Mouse (Mus musculus) layer of hippocampus, adult 9-11 months (tissue): ENCODE measurements at regions not wholly inside any gene's neighbourhood (a gene's known extent, or its start where the extent isn't known, plus 50 kb on each side); places are given as distances from the start of the nearest gene placed in this dataset.
A peak's percentile ranks its signal among the peaks of the same experiment; 100 is the strongest.
"Not testable (repeated sequence)": the region's sequence is repeated elsewhere in the genome, so short reads cannot be mapped to it uniquely, and the experiment has no call there.

Source experiments
- DNase-seq: peaks from one replicate; pipeline ENCODE4 v3.0.0; 2022

- not testable (repeated sequence) for DNase-seq
These were observed 138.4 kb downstream of the Tcp10c start for GRCm38 (mm10) chr17:13492649-13493277.

DNA sequence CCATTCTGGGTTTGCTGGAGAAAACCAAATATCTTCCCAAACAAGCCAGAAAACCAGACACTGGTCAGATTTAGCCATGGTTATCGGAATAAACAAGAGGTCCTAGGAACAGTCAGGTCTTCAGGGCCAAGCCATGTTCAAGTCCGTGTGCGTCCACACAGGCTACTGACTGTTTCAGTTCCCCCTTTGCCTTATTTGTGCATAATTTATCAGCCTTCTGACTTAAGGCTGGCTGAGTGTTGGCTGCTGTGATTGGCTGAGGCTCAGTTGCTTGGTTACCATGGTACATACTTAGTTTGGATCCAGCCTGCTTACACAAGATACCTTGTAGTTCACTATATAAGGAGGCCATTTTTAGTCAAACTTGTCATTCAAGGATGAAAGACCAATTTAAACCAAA lies 139.5 kb downstream of the Tcp10c start:
- not testable (repeated sequence) for DNase-seq

GRCm38 (mm10) chr17:13494475-13494874 lies 140.1 kb downstream of the Tcp10c start:
- not testable (repeated sequence) for DNase-seq

- not testable (repeated sequence) for DNase-seq
These were observed 150.0 kb downstream of the Tcp10c start for GRCm38 (mm10) chr17:13504365-13504764.

DNA sequence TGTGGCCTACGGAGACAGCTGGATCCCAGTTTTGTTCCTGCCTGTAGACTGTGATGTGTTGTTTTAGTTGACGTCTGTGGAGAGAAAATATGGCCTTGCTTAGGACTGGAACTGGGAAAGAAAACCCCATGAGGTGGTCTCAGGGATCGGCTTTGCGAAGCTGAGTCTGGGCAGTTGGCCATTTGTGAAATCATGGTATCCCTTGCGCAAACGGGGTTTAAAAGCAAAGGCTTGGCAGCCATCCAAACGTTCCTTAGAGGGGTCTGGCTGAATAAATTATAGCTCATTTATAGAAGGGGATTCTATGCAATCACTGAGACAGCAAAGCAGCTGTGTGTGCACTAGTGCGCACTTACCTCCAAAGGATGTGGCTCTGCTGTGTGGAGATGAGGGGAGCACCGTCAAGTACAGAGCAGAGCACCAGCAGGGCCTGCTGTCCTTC lies 150.5 kb downstream of the Tcp10c start:
- not testable (repeated sequence) for DNase-seq

- not testable (repeated sequence) for DNase-seq
These were observed 153.2 kb downstream of the Tcp10c start for GRCm38 (mm10) chr17:13507397-13508063.

- not testable (repeated sequence) for DNase-seq
These were observed 165.2 kb downstream of the Tcp10c start for GRCm38 (mm10) chr17:13519409-13520201.

DNA sequence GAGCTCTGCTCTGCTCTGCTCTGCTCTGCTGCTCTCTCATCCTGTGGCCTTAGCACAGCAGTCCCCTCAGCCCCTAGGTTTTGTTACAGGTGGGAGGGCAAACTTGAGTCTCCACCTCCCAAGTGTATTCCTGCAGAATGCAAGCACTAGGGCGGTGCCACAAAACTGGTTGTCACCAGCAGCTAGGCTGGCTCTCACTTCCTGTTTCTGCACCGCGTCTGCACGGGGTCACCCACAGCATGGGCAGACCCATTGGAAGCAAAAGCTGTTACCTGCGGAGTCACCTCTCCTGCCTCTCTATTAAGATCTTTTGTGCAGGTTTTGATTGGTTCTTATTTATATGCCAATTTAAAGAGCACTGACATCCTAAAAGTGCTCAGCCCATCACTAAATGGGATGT lies 178.2 kb downstream of the Tcp10c start:
- DNase-seq: not testable (repeated sequence)

DNA sequence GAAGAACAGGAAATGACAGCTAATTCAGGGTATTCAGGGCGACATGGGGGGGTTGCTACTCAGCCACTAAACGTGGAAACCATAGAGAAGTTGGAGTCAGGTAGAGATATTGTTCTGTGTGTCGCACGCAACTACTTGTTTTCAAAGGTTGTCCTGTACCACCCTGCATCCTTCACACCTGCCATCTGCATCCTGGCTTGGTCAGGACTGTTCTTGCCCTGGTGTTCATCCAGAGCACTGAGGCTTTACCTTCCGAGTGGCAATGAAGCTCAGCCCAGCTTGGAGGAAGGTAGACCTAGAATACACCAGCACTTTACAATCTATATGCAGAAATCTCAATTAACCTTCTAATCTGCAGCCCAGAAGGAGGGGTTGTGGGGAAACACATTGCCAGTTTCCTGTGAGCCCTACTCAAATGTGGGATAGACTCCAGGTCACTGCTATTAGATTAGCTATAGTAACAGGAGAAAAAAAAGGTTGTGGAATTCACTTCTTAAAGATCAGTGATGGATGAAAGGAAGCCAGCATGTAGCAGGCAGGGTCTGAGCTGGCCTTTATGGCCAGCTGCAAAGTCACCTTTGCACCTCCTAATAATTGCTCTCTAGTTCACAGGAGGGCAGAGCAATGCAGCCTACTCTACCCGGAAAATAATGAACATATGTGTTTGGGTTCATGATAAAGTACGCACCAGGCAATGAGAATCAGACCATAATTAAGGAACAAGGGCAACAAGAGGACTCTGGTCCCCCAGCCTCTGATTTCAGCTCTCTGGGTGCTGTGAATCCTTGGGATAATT lies 186.3 kb downstream of the Tcp10c start:
- DNase-seq: no peak

- no peak for DNase-seq
These were observed 186.9 kb downstream of the Tcp10c start for GRCm38 (mm10) chr17:13541249-13541648.

GRCm38 (mm10) chr17:13542261-13542660 lies 187.9 kb downstream of the Tcp10c start:
- no peak for DNase-seq

DNA sequence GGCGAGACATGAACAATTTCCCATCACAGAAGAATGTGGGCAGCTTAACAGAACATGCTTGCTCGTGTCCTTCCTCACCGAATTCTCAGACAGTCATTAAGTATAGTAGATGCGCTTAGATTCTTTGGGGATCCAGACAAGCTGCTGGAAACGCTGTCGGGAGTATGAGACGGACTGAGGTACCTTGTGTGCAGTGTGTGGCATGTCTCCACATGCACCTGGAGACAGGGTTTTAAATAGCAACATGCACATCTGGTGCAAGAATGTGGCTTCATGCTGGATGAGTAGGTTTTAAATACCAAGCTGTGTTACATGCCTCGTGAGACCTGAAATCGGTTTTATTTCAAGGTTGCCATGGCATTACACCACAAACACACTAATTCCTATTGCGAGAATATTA lies 188.5 kb downstream of the Tcp10c start:
- DNase-seq: no peak

DNA sequence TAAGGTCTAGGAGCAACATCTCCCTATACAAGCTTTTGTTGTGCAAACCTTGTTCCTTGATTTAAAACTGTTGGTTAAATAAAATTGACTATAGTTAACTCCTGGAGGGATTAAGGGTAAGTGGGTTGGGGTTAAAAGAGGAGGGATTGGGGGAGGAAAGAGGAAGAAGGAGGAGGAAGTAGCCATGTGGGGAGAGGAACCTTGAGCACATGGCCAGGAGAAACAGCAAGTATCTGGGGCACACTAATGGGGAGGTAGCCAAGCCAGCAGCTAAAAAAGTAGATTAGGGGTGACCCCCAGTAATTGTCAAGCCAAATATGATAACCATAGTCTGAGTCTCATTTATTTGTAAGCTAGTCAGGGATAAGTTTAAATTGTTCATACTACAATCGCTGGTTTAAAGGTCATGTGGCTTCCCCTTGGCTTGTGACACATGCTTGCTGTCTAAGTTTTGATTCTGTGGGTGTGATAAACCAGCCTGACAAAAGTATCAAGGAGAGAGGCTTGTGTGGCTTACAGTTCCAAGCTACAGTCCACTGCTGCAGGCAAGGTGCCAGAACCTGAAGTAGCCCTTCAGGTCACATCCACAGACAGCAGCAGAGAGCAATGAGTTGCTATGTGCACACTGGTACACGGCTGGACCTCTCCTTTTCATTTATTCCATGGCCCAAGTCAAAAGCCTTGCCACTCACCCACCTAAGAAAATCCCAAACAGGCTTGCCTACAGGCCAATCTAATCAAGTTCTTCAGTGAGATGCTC lies 189.8 kb downstream of the Tcp10c start:
- DNase-seq: no peak

DNA sequence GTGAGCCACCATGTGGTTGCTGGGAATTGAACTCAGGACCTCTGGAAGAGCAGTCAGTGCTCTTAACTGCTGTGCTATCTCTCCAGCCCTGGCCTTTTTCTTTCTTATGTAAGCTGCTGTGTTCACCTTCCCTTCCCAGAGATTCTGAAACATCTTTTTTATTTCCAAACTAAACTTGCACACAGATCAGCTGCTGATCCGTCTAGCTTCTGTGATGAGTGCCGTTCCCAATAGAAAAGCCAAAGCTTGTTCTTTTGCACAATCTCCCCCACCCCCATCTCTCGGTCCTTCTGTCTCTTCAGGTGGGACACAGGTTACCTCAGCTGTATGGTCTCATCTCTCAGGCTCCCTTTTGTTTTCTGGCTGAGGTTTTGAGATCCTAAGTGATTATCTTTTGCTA lies 191.9 kb downstream of the Tcp10c start:
- DNase-seq: peak; percentile 52

- peak; percentile 96 for DNase-seq
These were observed 192.3 kb downstream of the Tcp10c start for GRCm38 (mm10) chr17:13546669-13547085.

GRCm38 (mm10) chr17:13547657-13548360 lies 193.4 kb downstream of the Tcp10c start:
- DNase-seq: no peak

GRCm38 (mm10) chr17:13549975-13550895 lies 195.9 kb downstream of the Tcp10c start:
- no peak for DNase-seq

DNA sequence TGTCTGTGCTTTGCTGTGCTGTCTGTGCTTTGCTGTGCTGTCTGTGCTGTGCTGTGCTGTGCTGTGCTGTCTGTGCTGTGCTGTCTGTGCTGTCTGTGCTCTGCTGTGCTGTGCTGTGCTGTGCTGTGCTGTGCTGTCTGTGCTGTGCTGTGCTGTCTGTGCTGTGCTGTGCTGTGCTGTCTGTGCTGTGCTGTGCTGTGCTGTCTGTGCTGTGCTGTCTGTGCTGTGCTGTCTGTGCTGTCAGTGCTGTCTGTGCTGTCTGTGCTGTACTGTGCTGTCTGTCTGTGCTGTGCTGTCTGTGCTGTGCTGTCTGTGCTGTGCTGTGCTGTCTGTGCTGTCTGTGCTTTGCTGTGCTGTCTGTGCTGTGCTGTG lies 196.5 kb downstream of the Tcp10c start:
- DNase-seq: not testable (repeated sequence)

DNA sequence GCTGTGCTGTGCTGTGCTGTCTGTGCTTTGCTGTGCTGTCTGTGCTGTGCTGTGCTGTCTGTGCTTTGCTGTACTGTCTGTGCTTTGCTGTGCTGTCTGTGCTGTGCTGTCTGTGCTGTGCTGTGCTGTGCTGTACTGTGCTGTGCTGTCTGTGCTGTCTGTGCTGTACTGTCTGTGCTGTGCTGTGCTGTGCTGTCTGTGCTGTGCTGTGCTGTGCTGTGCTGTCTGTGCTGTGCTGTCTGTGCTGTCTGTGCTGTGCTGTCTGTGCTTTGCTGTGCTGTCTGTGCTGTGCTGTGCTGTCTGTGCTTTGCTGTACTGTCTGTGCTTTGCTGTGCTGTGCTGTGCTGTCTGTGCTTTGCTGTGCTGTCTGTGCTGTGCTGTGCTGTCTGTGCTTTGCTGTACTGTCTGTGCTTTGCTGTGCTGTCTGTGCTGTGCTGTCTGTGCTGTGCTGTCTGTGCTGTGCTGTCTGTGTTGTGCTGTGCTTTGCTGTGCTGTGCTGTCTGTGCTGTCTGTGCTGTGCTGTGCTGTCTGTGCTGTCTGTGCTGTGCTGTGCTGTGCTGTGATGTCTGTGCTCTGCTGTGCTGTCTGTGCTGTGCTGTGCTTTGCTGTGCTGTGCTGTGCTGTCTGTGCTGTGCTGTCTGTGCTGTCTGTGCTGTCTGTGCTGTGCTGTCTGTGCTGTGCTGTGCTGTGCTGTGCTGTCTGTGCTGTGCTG lies 197.5 kb downstream of the Tcp10c start:
- not testable (repeated sequence) for DNase-seq

GRCm38 (mm10) chr17:13552840-13553239 lies 198.5 kb downstream of the Tcp10c start:
- DNase-seq: not testable (repeated sequence)
